ENCODE assay signal across 9 mouse cellular contexts in genomic region chr6:101376511-101377166, GRCm38 (mm10). TPM values are rescaled to one million over a fixed set of nuclear protein-coding genes. Genes with fewer than 3 reads are reported as not detected.
A peak's percentile ranks its signal among the peaks of the same experiment; 100 is the strongest.
DNase-seq lines count a peak whose midpoint lies in the region; ATAC-seq lines count a peak whose summit lies in the region.
"Had no signal": no experiment of that assay in that cellular context is flagged by ENCODE, and none has a peak within 500 bp of the region (broad histone marks: within the 10 kb centered on the region; RNA-seq: fewer than 3 reads in every experiment).

No protein-coding gene starts in this region.

- peaks cover 3% of the 10 kb centered on the region; the same call in 1 of the 2 replicates for H3K27me3 ChIP-seq in forebrain, embryonic 15.5 days
- no peaks in the 10 kb centered on the region for H3K27me3 ChIP-seq in intestine, embryonic 15.5 days (replicated peaks)
- peaks cover 44% of the 10 kb centered on the region for H3K27me3 ChIP-seq in midbrain, embryonic 12.5 days

- H3K9ac ChIP-seq in forebrain, embryonic 15.5 days (replicated peaks): peak overlapping the region; percentile 53
- peak overlapping the region; percentile 68 for H3K9ac ChIP-seq in intestine, embryonic 15.5 days
- peak overlapping the region; percentile 65 for H3K9ac ChIP-seq in midbrain, embryonic 12.5 days (replicated peaks)

- H3K4me1 ChIP-seq in forebrain, embryonic 15.5 days: peaks cover 33% of the 10 kb centered on the region
- H3K4me1 ChIP-seq in intestine, embryonic 15.5 days (replicated peaks): peaks cover 29% of the 10 kb centered on the region
- H3K4me1 ChIP-seq in midbrain, embryonic 12.5 days: peaks cover 28% of the 10 kb centered on the region

- H3K4me3 ChIP-seq in forebrain, embryonic 15.5 days: peak overlapping the region; percentile 60
- peak overlapping the region; percentile 77 for H3K4me3 ChIP-seq in intestine, embryonic 15.5 days (replicated peaks)
- peak overlapping the region; percentile 66 for H3K4me3 ChIP-seq in midbrain, embryonic 12.5 days

- WGBS in forebrain, embryonic 15.5 days: 3% methylated on average over 10 of the region's 10 CpGs
- WGBS in intestine, embryonic 15.5 days: 3% methylated on average over 10 of the region's 10 CpGs
- 6% methylated on average over 10 of the region's 10 CpGs for WGBS in midbrain, embryonic 12.5 days

- H3K4me2 ChIP-seq in forebrain, embryonic 15.5 days (replicated peaks): peak overlapping the region; percentile 100
- H3K4me2 ChIP-seq in intestine, embryonic 15.5 days (replicated peaks): peak overlapping the region; percentile 92
- peak overlapping the region; percentile 100 for H3K4me2 ChIP-seq in midbrain, embryonic 12.5 days (replicated peaks)

- H3K36me3 ChIP-seq in forebrain, embryonic 15.5 days: no peaks in the 10 kb centered on the region
- no peaks in the 10 kb centered on the region for H3K36me3 ChIP-seq in intestine, embryonic 15.5 days
- no peaks in the 10 kb centered on the region for H3K36me3 ChIP-seq in midbrain, embryonic 12.5 days

- peak; percentile 8 to 29 for DNase-seq in kidney, adult 8-10 months
- no peak for DNase-seq in kidney, postnatal 4 days
- DNase-seq in left cerebral cortex, postnatal 4 days: no peak
- DNase-seq in B cell, adult 2 months: no peak
- DNase-seq in right cerebral cortex, adult 2 months (ENCODE audit: low spot score in 2 of 2): no peak

- H3K9me3 ChIP-seq in forebrain, embryonic 15.5 days: no peaks in the 10 kb centered on the region
- no peaks in the 10 kb centered on the region for H3K9me3 ChIP-seq in intestine, embryonic 15.5 days
- H3K9me3 ChIP-seq in midbrain, embryonic 12.5 days: no peaks in the 10 kb centered on the region

- intact Hi-C loops in left cerebral cortex, postnatal 4 days (cut with DNase I): loop anchor here (10.0 kb wide), 3 partner anchors 158 to 492 kb away; no protein-coding TSS in a partner anchor

- ATAC-seq in forebrain, embryonic 15.5 days (replicated peaks): no peak
- no peak for ATAC-seq in intestine, embryonic 15.5 days
- no peak for ATAC-seq in midbrain, embryonic 12.5 days (ENCODE audit: low FRiP score, low read depth)

- H3K27ac ChIP-seq in forebrain, embryonic 15.5 days (replicated peaks): peak overlapping the region; percentile 51; the same call in 1 of the 2 replicates
- H3K27ac ChIP-seq in intestine, embryonic 15.5 days: peak overlapping the region; percentile 95
- peak overlapping the region; percentile 68; the same call in 1 of the 2 replicates for H3K27ac ChIP-seq in midbrain, embryonic 12.5 days (replicated peaks)

RNA-seq across cellular contexts. Expression of gene Pdzrn3, which starts 1.1 kb away (rescaled TPM):
- 21.9 and 24.0 TPM in 2 replicates for polyA plus RNA-seq in forebrain, embryonic 15.5 days (2015; fragmentation: Nextera tagmentation; extraction: Ambion mirVana)
- polyA plus RNA-seq in intestine, embryonic 15.5 days (2015; fragmentation: Nextera tagmentation; extraction: Ambion mirVana): 10.3 and 10.4 TPM in 2 replicates
- 15.3 and 19.5 TPM in 2 replicates for polyA plus RNA-seq in midbrain, embryonic 12.5 days (2016; fragmentation: Nextera tagmentation; extraction: Ambion mirVana)
- 10 to 100 TPM; 42.6 to 47.1 TPM for total RNA-seq in left cerebral cortex, postnatal 4 days (2021)
- total RNA-seq: hematopoietic stem cell, adult 5-6 weeks had no signal

Comparison
In these comparisons a context has a peak if more than half of its experiments do, and no peak if none do; other contexts are left out.
1. DNase-seq: peak in kidney, adult 8-10 months (2 of 2); none in kidney, postnatal 4 days (0 of 2), left cerebral cortex, postnatal 4 days (single experiment), B cell, adult 2 months (0 of 2) and right cerebral cortex, adult 2 months (0 of 2).
2. Peak in every context shown above with its lines, with median percentiles within 50 percentile points of each other: H3K27ac ChIP-seq, H3K4me2 ChIP-seq, H3K4me3 ChIP-seq and H3K9ac ChIP-seq.